Comparison of ENCODE assay signal across 19 mouse cellular contexts in genomic region chr1:139153493-139153892, GRCm38 (mm10).
DNase-seq lines count a peak whose midpoint lies in the region; ATAC-seq lines count a peak whose summit lies in the region.
"Had no signal": no experiment of that assay in that cellular context is flagged by ENCODE, and none has a peak within 500 bp of the region (broad histone marks: within the 10 kb centered on the region; RNA-seq: fewer than 3 reads in every experiment).

No protein-coding gene starts in this region.

- H3K4me3 ChIP-seq in forebrain, embryonic 10.5 days: no peak overlapping the region
- no peak overlapping the region for H3K4me3 ChIP-seq in forebrain, embryonic 14.5 days (ENCODE audit: low read depth, low read length)
- H3K4me3 ChIP-seq in midbrain, embryonic 12.5 days: no peak overlapping the region
- H3K4me3 ChIP-seq in neural tube, embryonic 15.5 days (replicated peaks): no peak overlapping the region
- H3K4me3 ChIP-seq: embryonic facial prominence, embryonic 10.5 days; heart, embryonic 12.5 days; liver, embryonic 12.5 days had no signal

- DNase-seq in forebrain, embryonic 10.5 days (ENCODE audit: extremely low spot score, low spot score): no peak
- DNase-seq in forebrain, embryonic 14.5 days (ENCODE audit: low spot score): peak; percentile 82
- peak; percentile 59 for DNase-seq in retina, postnatal 1 day
- DNase-seq in lung, postnatal 36 days: no peak
- DNase-seq in kidney, adult 11 months: no peak
- DNase-seq: cerebellum, adult 9-10 months; heart, adult 11 months; heart, postnatal 14 days; kidney, adult 8-10 months; kidney, postnatal 25 days; lung, adult 2 months; lung, postnatal 4 days; right cerebral cortex, adult 18-20 months; thymus, postnatal 25 days had no signal

- no peaks in the 10 kb centered on the region for H3K9me3 ChIP-seq in forebrain, embryonic 10.5 days
- no peaks in the 10 kb centered on the region for H3K9me3 ChIP-seq in forebrain, embryonic 14.5 days (replicated peaks; ENCODE audit: control insufficient read depth, low read length)
- no peaks in the 10 kb centered on the region for H3K9me3 ChIP-seq in midbrain, embryonic 12.5 days
- H3K9me3 ChIP-seq in neural tube, embryonic 15.5 days (replicated peaks): no peaks in the 10 kb centered on the region
- H3K9me3 ChIP-seq: embryonic facial prominence, embryonic 10.5 days; heart, embryonic 12.5 days; liver, embryonic 12.5 days had no signal

- peak overlapping the region; percentile 48; the same call in 1 of the 2 replicates for H3K27ac ChIP-seq in forebrain, embryonic 10.5 days
- peak overlapping the region; percentile 63; the same call in 1 of the 2 replicates for H3K27ac ChIP-seq in forebrain, embryonic 14.5 days (ENCODE audit: low read depth, low read length)
- H3K27ac ChIP-seq in midbrain, embryonic 12.5 days (replicated peaks): peak overlapping the region; percentile 81
- H3K27ac ChIP-seq in neural tube, embryonic 15.5 days (replicated peaks): no peak overlapping the region
- H3K27ac ChIP-seq: embryonic facial prominence, embryonic 10.5 days; liver, embryonic 12.5 days had no signal

- H3K4me2 ChIP-seq in forebrain, embryonic 14.5 days (ENCODE audit: low read length): no peak overlapping the region
- H3K4me2 ChIP-seq in midbrain, embryonic 12.5 days (replicated peaks): 0 out of 2 replicates have a peak overlapping the region, but pooled peaks have one; percentile 9
- H3K4me2 ChIP-seq in neural tube, embryonic 15.5 days: no peak overlapping the region
- H3K4me2 ChIP-seq: heart, embryonic 12.5 days; liver, embryonic 12.5 days had no signal

- WGBS in forebrain, embryonic 10.5 days: 44% methylated on average over 6 of the region's 6 CpGs
- WGBS in forebrain, embryonic 14.5 days: 7% methylated on average over 6 of the region's 6 CpGs
- WGBS in midbrain, embryonic 12.5 days: 22% methylated on average over 6 of the region's 6 CpGs
- WGBS in neural tube, embryonic 15.5 days: 27% methylated on average over 6 of the region's 6 CpGs

- no peaks in the 10 kb centered on the region for H3K27me3 ChIP-seq in forebrain, embryonic 10.5 days (ENCODE audit: poor library complexity, severe bottlenecking)
- H3K27me3 ChIP-seq in forebrain, embryonic 14.5 days (replicated peaks; ENCODE audit: control insufficient read depth, insufficient read depth, low read length): no peaks in the 10 kb centered on the region
- no peaks in the 10 kb centered on the region for H3K27me3 ChIP-seq in midbrain, embryonic 12.5 days
- H3K27me3 ChIP-seq in neural tube, embryonic 15.5 days (replicated peaks): no peaks in the 10 kb centered on the region
- H3K27me3 ChIP-seq: heart, embryonic 12.5 days; liver, embryonic 12.5 days had no signal

- peaks cover 15% of the 10 kb centered on the region for H3K4me1 ChIP-seq in forebrain, embryonic 10.5 days
- H3K4me1 ChIP-seq in forebrain, embryonic 14.5 days (ENCODE audit: control insufficient read depth, insufficient read depth, low read length): peaks cover 7% of the 10 kb centered on the region
- H3K4me1 ChIP-seq in midbrain, embryonic 12.5 days: peaks cover 8% of the 10 kb centered on the region
- H3K4me1 ChIP-seq in neural tube, embryonic 15.5 days: no peaks in the 10 kb centered on the region
- H3K4me1 ChIP-seq: embryonic facial prominence, embryonic 10.5 days; heart, embryonic 12.5 days; liver, embryonic 12.5 days had no signal

- peaks cover under 1% of the 10 kb centered on the region; the same call in 1 of the 2 replicates for H3K36me3 ChIP-seq in forebrain, embryonic 10.5 days (replicated peaks)
- H3K36me3 ChIP-seq in forebrain, embryonic 14.5 days (ENCODE audit: control insufficient read depth, insufficient read depth, low read length): no peaks in the 10 kb centered on the region
- H3K36me3 ChIP-seq in midbrain, embryonic 12.5 days: no peaks in the 10 kb centered on the region
- H3K36me3 ChIP-seq in neural tube, embryonic 15.5 days: no peaks in the 10 kb centered on the region
- H3K36me3 ChIP-seq: embryonic facial prominence, embryonic 10.5 days; heart, embryonic 12.5 days; liver, embryonic 12.5 days had no signal

- peak; percentile 91 for ATAC-seq in forebrain, embryonic 14.5 days
- ATAC-seq in midbrain, embryonic 12.5 days (ENCODE audit: low FRiP score, low read depth): peak; percentile 81
- no peak for ATAC-seq in neural tube, embryonic 15.5 days (ENCODE audit: low FRiP score)
- ATAC-seq: liver, embryonic 12.5 days had no signal

- H3K9ac ChIP-seq in forebrain, embryonic 14.5 days (ENCODE audit: low read length): no peak overlapping the region
- no peak overlapping the region for H3K9ac ChIP-seq in midbrain, embryonic 12.5 days (replicated peaks)
- H3K9ac ChIP-seq in neural tube, embryonic 15.5 days (replicated peaks): no peak overlapping the region
- H3K9ac ChIP-seq: heart, embryonic 12.5 days; liver, embryonic 12.5 days had no signal

Comparison
In these comparisons a context has a peak if more than half of its experiments do, and no peak if none do; other contexts are left out.
1. DNase-seq: peak in forebrain, embryonic 14.5 days (single experiment) and retina, postnatal 1 day (single experiment); none in forebrain, embryonic 10.5 days (single experiment), lung, postnatal 36 days (single experiment) and kidney, adult 11 months (single experiment).